Mouse (Mus musculus): Measurements from ENCODE around the gene Stpg2.

The Stpg2 gene

GRCm38 (mm10) chr3:139308078-139308809 lies 102.8 kb downstream of the Stpg2 start:
- no peaks in the 10 kb centered on the region for H3K27me3 ChIP-seq (ENCODE audit: insufficient read depth, low read length)
- H3K4me1 ChIP-seq (replicated peaks; ENCODE audit: low read depth, low read length), result no peaks in the 10 kb centered on the region
- H3K9me3 ChIP-seq (ENCODE audit: low read length), result 0 out of 2 replicates have a peak, but pooled peaks cover 5% of the 10 kb centered on the region
- TF ChIP-seq POU5F1 (IDR thresholded peaks at IDR 0.05; ENCODE audit: borderline replicate concordance, low read length) (no peak), CTCF (conservative IDR thresholded peaks at IDR 0.05; ENCODE audit: low read length) (no peak), NANOG (IDR thresholded peaks at IDR 0.05; ENCODE audit: borderline replicate concordance, low read length) (no peak)
- H3K36me3 ChIP-seq (ENCODE audit: insufficient read depth, low read length), result no peaks in the 10 kb centered on the region
- no peak overlapping the region for H3K4me3 ChIP-seq (replicated peaks; ENCODE audit: low read length)

GRCm38 (mm10) chr3:139311721-139312120 lies 106.2 kb downstream of the Stpg2 start:
- Histone ChIP-seq H3K36me3 (ENCODE audit: insufficient read depth, low read length) (no peaks in the 10 kb centered on the region), H3K4me1 (replicated peaks; ENCODE audit: low read depth, low read length) (no peaks in the 10 kb centered on the region), H3K4me3 (replicated peaks; ENCODE audit: low read length) (no peak overlapping the region), H3K9me3 (ENCODE audit: low read length) (no peaks in the 10 kb centered on the region), H3K27me3 (ENCODE audit: insufficient read depth, low read length) (no peaks in the 10 kb centered on the region)
- TF ChIP-seq NANOG (IDR thresholded peaks at IDR 0.05; ENCODE audit: borderline replicate concordance, low read length) (no peak), POU5F1 (IDR thresholded peaks at IDR 0.05; ENCODE audit: borderline replicate concordance, low read length) (no peak), CTCF (conservative IDR thresholded peaks at IDR 0.05; ENCODE audit: low read length) (no peak)

- TF ChIP-seq NANOG (IDR thresholded peaks at IDR 0.05; ENCODE audit: borderline replicate concordance, low read length) (no peak), POU5F1 (IDR thresholded peaks at IDR 0.05; ENCODE audit: borderline replicate concordance, low read length) (no peak), CTCF (conservative IDR thresholded peaks at IDR 0.05; ENCODE audit: low read length) (no peak)
- peaks cover 5% of the 10 kb centered on the region; the same call in 1 of the 2 replicates for H3K9me3 ChIP-seq (ENCODE audit: low read length)
- H3K36me3 ChIP-seq (ENCODE audit: insufficient read depth, low read length), result no peaks in the 10 kb centered on the region
- H3K4me3 ChIP-seq (replicated peaks; ENCODE audit: low read length), result no peak overlapping the region
- no peaks in the 10 kb centered on the region for H3K27me3 ChIP-seq (ENCODE audit: insufficient read depth, low read length)
- no peaks in the 10 kb centered on the region for H3K4me1 ChIP-seq (replicated peaks; ENCODE audit: low read depth, low read length)
Measured at GRCm38 (mm10) chr3:139380494-139380893, 175.0 kb downstream of the Stpg2 start.

- H3K4me3 ChIP-seq (replicated peaks; ENCODE audit: low read length), result no peak overlapping the region
- no peaks in the 10 kb centered on the region for H3K4me1 ChIP-seq (replicated peaks; ENCODE audit: low read depth, low read length)
- H3K9me3 ChIP-seq (ENCODE audit: low read length), result peaks cover 7% of the 10 kb centered on the region
- no peaks in the 10 kb centered on the region for H3K27me3 ChIP-seq (ENCODE audit: insufficient read depth, low read length)
- no peaks in the 10 kb centered on the region for H3K36me3 ChIP-seq (ENCODE audit: insufficient read depth, low read length)
- no peak for TF ChIP-seq CTCF (conservative IDR thresholded peaks at IDR 0.05; ENCODE audit: low read length)
- no peak for TF ChIP-seq POU5F1 (IDR thresholded peaks at IDR 0.05; ENCODE audit: borderline replicate concordance, low read length)
- no peak for TF ChIP-seq NANOG (IDR thresholded peaks at IDR 0.05; ENCODE audit: borderline replicate concordance, low read length)
Measured at GRCm38 (mm10) chr3:139397077-139397865, 191.8 kb downstream of the Stpg2 start.

GRCm38 (mm10) chr3:139404673-139405072 lies 199.2 kb downstream of the Stpg2 start:
- H3K27me3 ChIP-seq (ENCODE audit: insufficient read depth, low read length), result no peaks in the 10 kb centered on the region
- no peak for TF ChIP-seq NANOG (IDR thresholded peaks at IDR 0.05; ENCODE audit: borderline replicate concordance, low read length)
- TF ChIP-seq POU5F1 (IDR thresholded peaks at IDR 0.05; ENCODE audit: borderline replicate concordance, low read length), result no peak
- TF ChIP-seq CTCF (conservative IDR thresholded peaks at IDR 0.05; ENCODE audit: low read length), result no peak

GRCm38 (mm10) chr3:139419142-139419541 lies 213.6 kb downstream of the Stpg2 start:
- Histone ChIP-seq H3K36me3 (ENCODE audit: insufficient read depth, low read length) (no peaks in the 10 kb centered on the region), H3K4me1 (replicated peaks; ENCODE audit: low read depth, low read length) (no peaks in the 10 kb centered on the region; the same call in 1 of the 2 replicates), H3K27me3 (ENCODE audit: insufficient read depth, low read length) (no peaks in the 10 kb centered on the region), H3K9me3 (ENCODE audit: low read length) (no peaks in the 10 kb centered on the region), H3K4me3 (replicated peaks; ENCODE audit: low read length) (no peak overlapping the region)
- TF ChIP-seq POU5F1 (IDR thresholded peaks at IDR 0.05; ENCODE audit: borderline replicate concordance, low read length), result no peak
- TF ChIP-seq CTCF (conservative IDR thresholded peaks at IDR 0.05; ENCODE audit: low read length), result no peak
- TF ChIP-seq NANOG (IDR thresholded peaks at IDR 0.05; ENCODE audit: borderline replicate concordance, low read length), result no peak

More at GRCm38 (mm10) chr3:139404673-139405072, 199.2 kb downstream of the Stpg2 start:
- Histone ChIP-seq H3K4me1 (replicated peaks; ENCODE audit: low read depth, low read length) (no peaks in the 10 kb centered on the region), H3K9me3 (ENCODE audit: low read length) (peaks cover 5% of the 10 kb centered on the region; the same call in 1 of the 2 replicates), H3K36me3 (ENCODE audit: insufficient read depth, low read length) (no peaks in the 10 kb centered on the region), H3K4me3 (replicated peaks; ENCODE audit: low read length) (no peak overlapping the region)

GRCm38 (mm10) chr3:139442170-139442569 lies 236.7 kb downstream of the Stpg2 start:
- Histone ChIP-seq H3K36me3 (ENCODE audit: insufficient read depth, low read length) (no peaks in the 10 kb centered on the region), H3K9me3 (ENCODE audit: low read length) (peaks cover 31% of the 10 kb centered on the region), H3K27me3 (ENCODE audit: insufficient read depth, low read length) (no peaks in the 10 kb centered on the region), H3K4me3 (replicated peaks; ENCODE audit: low read length) (no peak overlapping the region), H3K4me1 (replicated peaks; ENCODE audit: low read depth, low read length) (no peaks in the 10 kb centered on the region)
- TF ChIP-seq CTCF (conservative IDR thresholded peaks at IDR 0.05; ENCODE audit: low read length) (no peak), POU5F1 (IDR thresholded peaks at IDR 0.05; ENCODE audit: borderline replicate concordance, low read length) (no peak), NANOG (IDR thresholded peaks at IDR 0.05; ENCODE audit: borderline replicate concordance, low read length) (no peak)

- Histone ChIP-seq H3K27me3 (ENCODE audit: insufficient read depth, low read length) (no peaks in the 10 kb centered on the region), H3K9me3 (ENCODE audit: low read length) (no peaks in the 10 kb centered on the region), H3K4me1 (replicated peaks; ENCODE audit: low read depth, low read length) (no peaks in the 10 kb centered on the region), H3K4me3 (replicated peaks; ENCODE audit: low read length) (no peak overlapping the region), H3K36me3 (ENCODE audit: insufficient read depth, low read length) (no peaks in the 10 kb centered on the region)
- no peak for TF ChIP-seq NANOG (IDR thresholded peaks at IDR 0.05; ENCODE audit: borderline replicate concordance, low read length)
- no peak for TF ChIP-seq POU5F1 (IDR thresholded peaks at IDR 0.05; ENCODE audit: borderline replicate concordance, low read length)
- TF ChIP-seq CTCF (conservative IDR thresholded peaks at IDR 0.05; ENCODE audit: low read length), result no peak
Measured at GRCm38 (mm10) chr3:139495939-139496338, 290.4 kb downstream of the Stpg2 start.
